Mouse (Mus musculus): ENCODE data around the gene Gin1. TPM values are rescaled to one million over a fixed set of nuclear protein-coding genes. Genes with fewer than 3 reads are reported as not detected.
A peak's percentile ranks its signal among the peaks of the same experiment; 100 is the strongest.

Gin1 gene
- polyA plus RNA-seq, 1 experiment from 2014 or later, result 17.7 TPM

DNA sequence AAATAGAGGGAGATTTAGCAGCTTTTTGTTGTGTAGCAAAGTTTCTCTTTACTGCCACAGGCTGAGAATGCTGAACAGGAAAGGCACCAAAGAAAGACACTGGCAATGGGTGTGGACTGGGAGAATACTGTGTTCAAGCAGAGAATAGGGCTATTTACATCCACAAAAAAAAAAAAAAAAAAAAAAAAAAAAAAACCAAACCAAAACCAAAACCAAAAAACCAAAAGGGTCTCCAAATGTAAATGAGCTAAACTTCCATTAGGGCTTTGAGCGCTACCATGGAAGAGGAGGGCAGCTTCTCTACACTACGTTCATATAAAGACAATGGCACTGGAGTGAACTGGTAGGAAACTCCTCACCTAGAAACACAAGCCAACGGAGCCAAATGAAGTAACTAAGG, 51.3 kb downstream of the Gin1 start:
- H3K9ac ChIP-seq (replicated peaks; ENCODE audit: low read length), result no peak overlapping the region
- no peak overlapping the region for H3K4me2 ChIP-seq (replicated peaks; ENCODE audit: low read depth, low read length)
- H3K27ac ChIP-seq (ENCODE audit: low read length), result no peak overlapping the region
- no peaks in the 10 kb centered on the region for H3K36me3 ChIP-seq (ENCODE audit: insufficient read depth, low read length)
- ATAC-seq (ENCODE audit: low FRiP score, low TSS enrichment), result no peak
- no peaks in the 10 kb centered on the region for H3K27me3 ChIP-seq (ENCODE audit: insufficient read depth, low read length)
- no peaks in the 10 kb centered on the region for H3K9me3 ChIP-seq (ENCODE audit: low read length)
- H3K4me3 ChIP-seq (ENCODE audit: low read length), result no peak overlapping the region
- no peaks in the 10 kb centered on the region for H3K4me1 ChIP-seq (ENCODE audit: insufficient read depth, low read length)
- 85% methylated on average over 3 of the region's 3 CpGs for WGBS

DNA sequence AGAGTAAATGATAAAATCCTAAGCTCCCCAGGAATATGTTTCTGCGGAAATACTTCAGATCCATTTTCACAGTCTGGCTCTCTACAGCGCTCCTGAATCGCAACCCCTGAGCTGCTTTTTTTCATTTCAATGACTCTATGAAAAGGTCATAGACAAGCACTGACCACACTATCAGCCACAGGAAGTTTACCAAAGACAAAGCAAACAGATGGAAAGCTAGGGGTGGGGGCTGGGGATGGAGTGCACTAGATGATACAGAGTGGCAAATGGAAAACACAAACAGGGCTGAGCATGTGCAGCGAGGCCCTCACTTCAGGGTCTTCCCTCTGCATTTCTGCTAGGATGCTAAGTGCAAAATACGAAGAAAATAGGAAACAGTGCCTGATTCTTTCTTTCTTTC, 52.2 kb downstream of the Gin1 start:
- 70% methylated on average over 5 of the region's 5 CpGs for WGBS

DNA sequence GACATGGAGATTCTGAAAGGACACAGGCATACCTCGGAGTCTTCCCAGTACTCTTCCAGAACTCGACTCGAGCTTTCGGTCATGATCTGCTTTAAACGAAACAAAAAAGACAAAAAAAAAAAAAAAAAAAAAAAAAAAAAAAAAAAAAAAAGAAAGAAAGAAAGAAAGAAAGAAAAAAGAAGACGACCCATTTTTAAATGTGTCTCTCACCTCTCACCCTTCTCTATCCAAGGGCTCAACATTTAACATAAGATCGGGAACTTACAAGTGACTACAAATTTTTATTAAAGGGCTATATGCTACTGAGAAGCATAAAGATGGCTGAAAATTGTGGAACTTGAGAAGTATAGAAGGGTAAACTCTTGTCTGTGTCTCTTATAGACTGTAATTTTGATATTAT, 52.9 kb downstream of the Gin1 start:
- Histone ChIP-seq H3K4me3 (ENCODE audit: low read length) (no peak overlapping the region), H3K9me3 (ENCODE audit: low read length) (no peaks in the 10 kb centered on the region), H3K36me3 (ENCODE audit: insufficient read depth, low read length) (no peaks in the 10 kb centered on the region), H3K4me2 (replicated peaks; ENCODE audit: low read depth, low read length) (no peak overlapping the region), H3K27me3 (ENCODE audit: insufficient read depth, low read length) (no peaks in the 10 kb centered on the region), H3K9ac (replicated peaks; ENCODE audit: low read length) (no peak overlapping the region), H3K27ac (ENCODE audit: low read length) (no peak overlapping the region), H3K4me1 (ENCODE audit: insufficient read depth, low read length) (no peaks in the 10 kb centered on the region)
- WGBS, result 95% methylated on average over 7 of the region's 7 CpGs
- ATAC-seq (ENCODE audit: low FRiP score, low TSS enrichment), result no peak

More for the DNA sequence above, 52.2 kb downstream of the Gin1 start:
- H3K4me3 ChIP-seq (ENCODE audit: low read length), result no peak overlapping the region
- no peak overlapping the region for H3K9ac ChIP-seq (replicated peaks; ENCODE audit: low read length)
- ATAC-seq (ENCODE audit: low FRiP score, low TSS enrichment), result no peak
- H3K4me1 ChIP-seq (ENCODE audit: insufficient read depth, low read length), result no peaks in the 10 kb centered on the region
- no peaks in the 10 kb centered on the region for H3K9me3 ChIP-seq (ENCODE audit: low read length)
- no peak overlapping the region for H3K4me2 ChIP-seq (replicated peaks; ENCODE audit: low read depth, low read length)
- H3K27ac ChIP-seq (ENCODE audit: low read length), result no peak overlapping the region
- H3K36me3 ChIP-seq (ENCODE audit: insufficient read depth, low read length), result no peaks in the 10 kb centered on the region
- H3K27me3 ChIP-seq (ENCODE audit: insufficient read depth, low read length), result no peaks in the 10 kb centered on the region

DNA sequence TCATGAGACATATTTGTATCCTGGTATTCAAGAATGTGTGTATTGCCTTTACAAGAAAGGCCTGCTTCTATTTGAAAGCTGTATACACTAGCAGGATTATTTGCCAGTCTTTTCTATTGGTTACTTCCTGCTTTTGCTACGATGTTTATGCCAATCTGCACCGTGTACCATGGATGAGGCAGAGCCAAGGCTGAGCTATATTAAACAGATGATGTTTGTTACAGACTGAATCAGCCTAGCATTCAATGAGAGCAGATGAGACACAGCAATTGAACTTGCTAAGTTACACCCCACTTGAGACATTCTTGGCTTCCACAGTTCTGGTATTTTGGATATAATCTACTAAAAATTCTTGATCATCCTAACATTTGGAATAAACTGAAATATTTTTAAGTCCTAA, 57.6 kb downstream of the Gin1 start:
- H3K9me3 ChIP-seq (ENCODE audit: low read length), result 0 out of 2 replicates have a peak, but pooled peaks cover 3% of the 10 kb centered on the region
- 82% methylated on average over 2 of the region's 2 CpGs for WGBS

DNA sequence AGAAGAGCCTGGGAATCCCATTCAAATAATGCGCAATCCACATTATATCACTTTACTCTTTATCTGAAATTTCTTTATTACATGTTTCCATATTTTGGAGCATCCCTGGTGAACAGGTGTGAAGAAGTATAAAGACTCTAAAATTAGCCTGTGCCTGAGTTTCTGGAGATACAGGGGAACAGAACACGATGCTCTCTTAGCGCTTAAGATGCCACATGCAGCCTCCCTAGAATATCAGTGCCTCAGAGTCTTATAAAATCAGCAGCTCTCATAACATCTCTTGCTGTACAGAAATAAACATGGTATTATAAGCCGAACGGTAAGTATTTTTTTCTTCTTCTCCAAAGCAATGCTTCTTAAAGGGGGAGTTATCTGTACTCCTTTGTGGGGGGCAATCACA, 58.1 kb downstream of the Gin1 start:
- H3K4me1 ChIP-seq (ENCODE audit: insufficient read depth, low read length), result no peaks in the 10 kb centered on the region
- peaks cover 4% of the 10 kb centered on the region; the same call in 1 of the 2 replicates for H3K36me3 ChIP-seq (ENCODE audit: insufficient read depth, low read length)
- H3K4me3 ChIP-seq (ENCODE audit: low read length), result no peak overlapping the region
- H3K9me3 ChIP-seq (ENCODE audit: low read length), result 0 out of 2 replicates have a peak, but pooled peaks cover 3% of the 10 kb centered on the region
- H3K4me2 ChIP-seq (replicated peaks; ENCODE audit: low read depth, low read length), result no peak overlapping the region
- H3K27me3 ChIP-seq (ENCODE audit: insufficient read depth, low read length), result no peaks in the 10 kb centered on the region
- H3K27ac ChIP-seq (ENCODE audit: low read length), result no peak overlapping the region
- no peak for ATAC-seq (ENCODE audit: low FRiP score, low TSS enrichment)
- 95% methylated on average over 5 of the region's 5 CpGs for WGBS
- no peak overlapping the region for H3K9ac ChIP-seq (replicated peaks; ENCODE audit: low read length)

More for the DNA sequence above, 57.6 kb downstream of the Gin1 start:
- no peaks in the 10 kb centered on the region for H3K4me1 ChIP-seq (ENCODE audit: insufficient read depth, low read length)
- no peak overlapping the region for H3K9ac ChIP-seq (replicated peaks; ENCODE audit: low read length)
- no peak overlapping the region for H3K4me2 ChIP-seq (replicated peaks; ENCODE audit: low read depth, low read length)
- H3K36me3 ChIP-seq (ENCODE audit: insufficient read depth, low read length), result peaks cover 4% of the 10 kb centered on the region; the same call in 1 of the 2 replicates
- no peak overlapping the region for H3K27ac ChIP-seq (ENCODE audit: low read length)
- no peak overlapping the region for H3K4me3 ChIP-seq (ENCODE audit: low read length)
- no peak for ATAC-seq (ENCODE audit: low FRiP score, low TSS enrichment)
- no peaks in the 10 kb centered on the region for H3K27me3 ChIP-seq (ENCODE audit: insufficient read depth, low read length)

DNA sequence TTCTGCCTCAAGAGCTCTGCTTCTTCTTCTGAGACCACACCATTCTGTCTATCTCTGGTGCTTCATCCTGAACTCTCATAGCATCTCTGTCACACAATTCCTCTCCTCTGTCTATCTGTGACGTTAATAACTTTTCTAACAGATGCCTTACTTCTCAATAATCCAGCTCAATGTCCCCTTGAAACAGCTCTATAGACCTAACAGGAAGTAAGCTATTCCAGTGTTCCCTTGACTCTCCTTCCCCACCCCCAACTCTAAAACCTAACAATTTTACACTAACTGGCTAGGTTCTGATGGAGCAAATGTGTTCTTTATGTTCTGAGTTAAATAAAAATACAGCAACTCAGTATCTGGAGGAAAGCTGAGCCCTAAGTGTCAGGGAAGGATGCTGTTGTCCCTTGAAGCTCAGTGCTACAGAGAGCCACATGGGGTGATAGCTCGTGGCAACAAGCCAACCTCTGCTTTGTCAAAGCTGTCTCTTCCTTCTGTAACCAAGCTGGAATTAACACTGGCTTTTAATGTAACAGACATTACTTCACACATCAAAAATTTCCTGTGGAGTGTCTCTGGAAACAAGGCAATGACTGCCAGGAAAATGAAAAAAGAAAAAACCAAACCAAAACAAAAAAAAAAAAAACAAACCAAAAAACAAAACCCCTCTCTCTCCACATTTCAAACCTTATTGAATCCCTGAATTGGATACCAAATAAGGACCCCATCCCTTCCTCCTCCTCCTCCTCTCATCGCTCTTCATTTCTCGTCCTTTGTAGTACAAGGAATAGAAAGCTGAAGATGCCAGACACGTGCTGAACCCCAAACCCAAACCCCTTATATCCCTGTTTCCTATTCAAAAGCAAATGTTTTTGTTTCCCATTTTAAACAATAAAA, 63.7 kb downstream of the Gin1 start:
- H3K9ac ChIP-seq (replicated peaks; ENCODE audit: low read length), result no peak overlapping the region
- H3K27ac ChIP-seq (ENCODE audit: low read length), result 0 out of 2 replicates have a peak overlapping the region, but pooled peaks have one; percentile 35
- whole genome bisulfite sequencing, result 56% methylated on average over 5 of the region's 5 CpGs
- 0 out of 2 replicates have a peak, but pooled peaks have one; percentile 27 for ATAC-seq (ENCODE audit: low FRiP score, low TSS enrichment)
- no peak overlapping the region for H3K4me3 ChIP-seq (ENCODE audit: low read length)
- H3K4me1 ChIP-seq (ENCODE audit: insufficient read depth, low read length), result no peaks in the 10 kb centered on the region
- H3K27me3 ChIP-seq (ENCODE audit: insufficient read depth, low read length), result no peaks in the 10 kb centered on the region
- peaks cover 4% of the 10 kb centered on the region; the same call in 1 of the 2 replicates for H3K36me3 ChIP-seq (ENCODE audit: insufficient read depth, low read length)
- H3K4me2 ChIP-seq (replicated peaks; ENCODE audit: low read depth, low read length), result no peak overlapping the region
- 0 out of 2 replicates have a peak, but pooled peaks cover 3% of the 10 kb centered on the region for H3K9me3 ChIP-seq (ENCODE audit: low read length)

DNA sequence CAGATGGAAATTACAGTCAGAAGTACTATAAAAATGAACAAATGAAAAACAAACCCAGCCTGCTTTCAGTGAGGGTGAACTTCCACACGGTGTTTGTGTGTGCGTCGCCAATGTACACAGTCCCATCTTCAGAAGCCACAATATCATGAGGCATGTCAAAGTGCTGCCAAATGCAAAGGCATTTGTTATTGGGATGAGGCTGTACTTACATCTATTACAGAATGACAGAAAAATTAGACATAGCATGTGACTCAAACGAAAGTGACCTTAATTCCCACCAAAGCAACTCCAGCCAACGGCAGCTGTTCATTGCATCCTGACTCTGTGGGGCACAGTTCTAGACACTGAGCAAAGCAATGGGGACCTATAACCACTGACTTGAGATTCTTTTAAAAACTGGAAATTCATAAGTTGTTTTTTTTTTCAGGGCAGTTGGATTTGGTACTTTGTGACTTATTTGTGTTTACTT, 64.4 kb downstream of the Gin1 start:
- no peak overlapping the region for H3K4me3 ChIP-seq (ENCODE audit: low read length)
- ATAC-seq (ENCODE audit: low FRiP score, low TSS enrichment), result no peak
- H3K9me3 ChIP-seq (ENCODE audit: low read length), result 0 out of 2 replicates have a peak, but pooled peaks cover 3% of the 10 kb centered on the region
- H3K36me3 ChIP-seq (ENCODE audit: insufficient read depth, low read length), result peaks cover 4% of the 10 kb centered on the region; the same call in 1 of the 2 replicates
- whole genome bisulfite sequencing, result 69% methylated on average over 5 of the region's 5 CpGs
- H3K9ac ChIP-seq (replicated peaks; ENCODE audit: low read length), result no peak overlapping the region
- H3K27me3 ChIP-seq (ENCODE audit: insufficient read depth, low read length), result no peaks in the 10 kb centered on the region
- no peaks in the 10 kb centered on the region for H3K4me1 ChIP-seq (ENCODE audit: insufficient read depth, low read length)
- no peak overlapping the region for H3K4me2 ChIP-seq (replicated peaks; ENCODE audit: low read depth, low read length)
- H3K27ac ChIP-seq (ENCODE audit: low read length), result no peak overlapping the region

Other genes starting within 250 kb of the Gin1 start
- gene D1Ertd622e, start 108.1 kb upstream of the Gin1 start, polyA plus RNA-seq (2015; fragmentation: Nextera tagmentation; extraction: Ambion mirVana), result 22.0 and 24.0 TPM in 2 replicates
- 30.3 and 35.1 TPM in 2 replicates for gene Ppip5k2, start 239 bp downstream of the Gin1 start, polyA plus RNA-seq (2015; fragmentation: Nextera tagmentation; extraction: Ambion mirVana)

All from kidney, embryonic 16.5 days (tissue).